Mouse (Mus musculus) heart, postnatal 14 days (tissue): ENCODE data around the gene Suclg1. TPM values are rescaled to one million over a fixed set of nuclear protein-coding genes. Genes with fewer than 3 reads are reported as not detected.

Experiments used
- DNase-seq, 2 experiments: peaks; one replicate each; pipeline ENCODE4 v3.0.0; 2021 to 2022
- intact Hi-C: fragments of 180-260 bp; cut with DNase I; formaldehyde crosslinking; loops from one replicate; pipeline ENCODE4 v1.15.1; 2025
- total RNA-seq, 2 experiments: library from RNA; stranded (reverse); gene quantifications; 2 replicates each; pipeline ENCODE4 v1.2.3; 2021

Gene Suclg1
- total RNA-seq, 2 experiments from 2014 or later, result 525 to 538 TPM

DNA sequence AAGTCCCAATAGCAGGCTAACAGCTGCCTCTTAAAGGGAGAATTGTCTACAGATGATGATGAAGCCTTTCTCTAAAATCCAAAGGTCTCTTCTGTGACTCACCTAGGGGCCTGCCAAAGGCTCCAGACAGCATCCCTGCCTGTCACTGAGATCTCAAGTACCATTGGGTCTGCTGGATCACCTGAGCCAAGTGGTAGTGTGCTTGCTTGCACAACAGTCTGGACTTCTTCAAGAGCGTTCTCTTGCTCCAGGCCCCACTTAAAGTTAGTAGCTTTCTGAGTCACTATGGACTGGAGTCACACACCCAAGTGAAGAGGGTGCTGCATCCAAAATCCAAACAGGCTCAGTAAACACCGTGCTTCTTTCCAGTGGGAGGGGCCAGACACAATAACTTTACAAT is 1.4 kb upstream of the Suclg1 start:
- intact Hi-C loops, result no loop called here
- no peak for DNase-seq

DNA sequence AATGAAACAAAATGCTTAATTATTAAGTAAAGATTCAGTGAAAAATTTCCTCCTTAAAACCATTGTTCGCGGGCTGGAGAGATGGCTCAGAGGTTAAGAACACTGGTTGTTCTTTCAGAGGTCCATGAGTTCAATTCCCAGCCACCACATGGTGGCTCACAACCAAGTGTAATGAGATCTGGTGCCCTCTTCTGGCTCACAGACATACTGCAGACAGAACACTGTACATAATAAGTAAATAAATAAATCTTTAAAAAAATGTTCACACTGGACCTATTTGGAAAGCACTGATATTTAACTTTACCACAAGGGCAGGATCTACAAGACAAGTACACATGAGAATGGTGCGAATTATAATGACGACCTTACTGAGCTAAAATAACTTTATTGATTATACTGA is 730 bp upstream of the Suclg1 start:
- intact Hi-C loops, result no loop called here
- peak in 1 of 2 experiments; percentile 36 for DNase-seq

DNA sequence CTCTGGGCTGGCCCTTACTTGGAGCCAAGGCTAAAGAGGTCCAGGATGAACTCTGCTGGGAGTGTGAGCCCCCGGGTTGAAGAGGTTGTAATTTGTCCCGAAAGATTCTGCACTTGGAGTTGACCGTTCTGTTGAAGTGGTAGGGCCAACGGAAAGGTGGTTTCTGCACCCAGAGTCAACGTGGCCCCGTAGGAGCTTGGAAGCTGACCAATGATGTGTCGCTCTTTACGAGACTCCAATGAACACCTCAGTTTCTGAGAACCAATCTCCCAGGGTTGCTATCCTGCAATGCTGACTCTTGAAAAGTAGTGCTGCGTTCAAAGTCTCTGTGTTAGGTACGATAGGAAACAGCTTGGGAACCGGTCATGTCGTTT is 854 bp downstream of the Suclg1 start:
- intact Hi-C loops, result no loop called here
- DNase-seq, result peak in 1 of 2 experiments; percentile 30

- DNase-seq, result no peak
- intact Hi-C loops, result no loop called here
Observed at GRCm38 (mm10) chr6:73249851-73250250, 1.7 kb downstream of the Suclg1 start.

DNA sequence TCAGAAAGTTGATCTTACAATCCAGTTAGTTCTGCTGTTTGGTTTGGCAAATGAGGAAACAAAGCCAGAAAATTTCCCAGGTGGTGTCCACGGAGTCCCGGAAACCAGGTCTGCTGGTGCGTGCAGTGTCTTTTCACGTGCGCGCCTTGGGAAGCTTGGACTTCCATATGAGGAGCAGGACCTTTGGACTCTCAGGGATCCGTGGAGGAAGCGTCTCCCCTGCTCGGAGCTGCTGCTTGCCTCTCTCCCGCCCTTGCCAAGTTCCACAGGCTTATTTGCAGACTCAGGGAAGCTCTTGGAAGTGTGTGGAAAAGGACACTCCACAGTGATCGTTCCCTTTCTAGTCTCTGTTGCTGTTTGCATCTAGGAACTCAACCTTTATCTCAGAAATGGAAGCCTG is 3.2 kb downstream of the Suclg1 start:
- intact Hi-C loops, result no loop called here
- DNase-seq, result no peak

GRCm38 (mm10) chr6:73252396-73252795 is 4.2 kb downstream of the Suclg1 start:
- intact Hi-C loops, result no loop called here
- DNase-seq, result no peak

- no peak for DNase-seq
- intact Hi-C loops, result no loop called here
Observed at GRCm38 (mm10) chr6:73253006-73253405, 4.8 kb downstream of the Suclg1 start.

DNA sequence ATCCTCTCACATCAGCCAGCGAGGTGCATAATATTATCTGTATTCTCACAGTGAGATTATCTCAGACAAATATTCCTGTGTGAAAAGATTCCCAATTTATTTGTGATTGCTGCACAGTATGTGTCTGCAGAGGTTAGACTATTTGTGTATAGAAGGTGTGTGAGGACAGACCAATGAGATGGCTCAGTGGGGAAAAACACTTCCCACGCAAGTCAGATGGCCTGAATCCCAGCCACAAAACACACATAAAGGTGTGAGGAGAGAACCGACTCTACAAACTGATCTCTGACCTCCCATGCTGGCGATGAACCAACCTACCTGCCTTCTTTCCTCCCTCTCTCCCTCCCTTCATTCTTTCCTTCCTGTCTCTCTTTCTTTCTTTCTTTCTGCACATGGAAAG is 5.4 kb downstream of the Suclg1 start:
- intact Hi-C loops, result no loop called here
- no peak for DNase-seq

DNA sequence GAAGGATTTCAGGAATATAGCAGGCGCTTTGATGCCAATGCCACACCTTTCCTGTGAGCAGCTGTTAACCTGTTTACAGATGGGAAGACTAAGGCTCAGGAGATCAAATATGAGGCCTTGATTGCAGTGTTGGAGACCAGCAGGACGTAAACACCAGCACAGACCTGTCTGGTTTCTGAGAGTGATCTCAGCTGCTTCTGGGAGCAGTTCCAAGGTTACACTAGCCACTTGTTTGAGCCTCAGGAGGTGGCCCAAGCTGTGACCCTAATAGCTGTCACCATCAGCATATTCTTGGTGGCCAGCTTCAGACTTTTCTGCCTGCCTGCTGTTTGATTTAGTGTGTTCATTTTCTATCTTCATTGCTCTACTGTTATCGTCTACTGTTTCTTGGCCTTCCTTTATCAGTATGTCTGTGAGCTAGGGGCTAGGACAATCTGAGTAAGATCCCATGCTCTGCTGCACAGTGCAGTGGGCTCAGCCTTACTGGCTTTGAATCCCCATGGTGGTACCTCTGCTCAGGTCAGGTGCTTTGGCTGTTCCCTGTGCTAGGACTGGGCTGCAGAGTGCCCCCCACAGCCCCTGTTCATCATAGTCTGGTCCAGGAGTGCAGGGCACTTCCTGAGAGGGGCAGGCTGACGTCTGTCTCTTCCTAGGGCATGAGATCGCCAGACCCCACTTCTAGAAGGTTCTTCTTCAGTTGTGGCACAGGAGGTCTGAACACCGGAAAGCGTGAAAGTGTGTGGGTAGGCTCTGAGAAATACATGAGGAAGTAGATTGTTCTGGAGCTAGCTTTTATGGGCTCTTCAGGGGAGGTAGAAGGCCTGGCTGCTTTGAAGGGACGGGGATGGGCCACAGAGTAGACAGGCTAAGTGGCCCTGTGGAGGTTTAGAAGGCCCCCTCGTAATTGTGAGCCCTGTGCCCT is 6.4 kb downstream of the Suclg1 start:
- intact Hi-C loops, result no loop called here
- DNase-seq, result peak in 1 of 2 experiments; percentile 34

DNA sequence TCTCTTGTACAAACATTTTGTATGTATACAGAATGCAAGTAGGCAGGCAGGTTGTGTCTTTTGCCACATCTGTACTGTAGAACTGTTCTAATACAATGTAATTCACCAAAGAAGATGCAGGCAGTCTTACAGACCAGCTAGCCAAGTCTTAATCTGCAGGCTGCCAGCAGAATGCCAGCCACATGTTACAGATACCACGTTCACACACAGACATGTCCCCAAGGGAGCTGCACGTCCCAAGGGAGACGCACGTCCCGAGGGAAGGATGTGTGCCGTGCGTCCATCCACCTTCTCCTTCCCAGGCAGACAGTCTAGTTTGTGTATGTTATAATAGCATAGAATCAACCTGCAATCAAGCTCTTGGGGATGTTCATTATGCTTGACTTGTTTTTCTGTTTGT is 8.9 kb downstream of the Suclg1 start:
- no peak for DNase-seq
- intact Hi-C loops, result no loop called here

DNA sequence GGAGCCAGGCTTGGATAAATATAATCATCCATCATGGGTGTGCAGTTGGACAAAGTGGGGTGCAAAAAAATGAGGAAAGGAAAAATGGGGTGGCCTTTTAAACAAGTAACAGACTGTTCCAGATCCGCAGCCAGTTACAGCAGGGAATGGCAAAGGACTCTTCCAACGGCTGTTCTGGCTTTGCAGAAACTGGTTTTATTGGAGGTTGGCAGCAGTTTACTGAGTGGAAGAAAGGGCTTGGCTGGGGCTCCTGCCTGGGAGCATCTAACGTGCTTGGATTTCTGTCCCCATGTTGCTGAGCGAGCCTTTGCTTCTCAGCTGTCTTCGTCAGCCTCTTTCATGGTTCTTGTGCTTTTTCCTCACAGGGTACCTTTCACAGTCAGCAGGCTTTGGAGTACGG is 11.9 kb downstream of the Suclg1 start:
- intact Hi-C loops, result no loop called here
- no peak for DNase-seq

GRCm38 (mm10) chr6:73264801-73265200 is 16.6 kb downstream of the Suclg1 start:
- no peak for DNase-seq
- intact Hi-C loops, result no loop called here

- intact Hi-C loops, result no loop called here
- no peak for DNase-seq
Observed at GRCm38 (mm10) chr6:73267738-73268311, 19.6 kb downstream of the Suclg1 start.

DNA sequence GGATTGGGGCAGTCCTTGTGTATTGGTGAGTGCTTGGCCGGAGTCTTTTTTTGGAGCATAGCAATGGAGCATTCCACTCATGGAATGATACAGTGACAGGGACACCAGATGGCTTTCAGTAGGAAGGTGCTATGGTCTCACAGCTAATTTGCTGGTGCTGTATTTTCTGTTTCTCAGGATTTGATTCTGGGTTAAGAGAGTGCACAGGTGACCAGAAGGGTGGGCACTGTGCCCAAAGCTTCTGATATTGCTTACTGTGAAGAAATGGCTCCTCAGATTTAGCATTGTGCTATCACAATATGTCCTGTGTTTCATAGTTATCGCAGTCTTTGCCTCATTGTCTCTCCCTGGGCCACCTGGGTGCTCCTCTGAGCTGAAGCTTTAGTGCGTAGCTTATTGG is 21.2 kb downstream of the Suclg1 start:
- DNase-seq, result no peak
- intact Hi-C loops, result no loop called here

GRCm38 (mm10) chr6:73271546-73272091 is 23.4 kb downstream of the Suclg1 start:
- DNase-seq, result no peak
- intact Hi-C loops, result no loop called here

DNA sequence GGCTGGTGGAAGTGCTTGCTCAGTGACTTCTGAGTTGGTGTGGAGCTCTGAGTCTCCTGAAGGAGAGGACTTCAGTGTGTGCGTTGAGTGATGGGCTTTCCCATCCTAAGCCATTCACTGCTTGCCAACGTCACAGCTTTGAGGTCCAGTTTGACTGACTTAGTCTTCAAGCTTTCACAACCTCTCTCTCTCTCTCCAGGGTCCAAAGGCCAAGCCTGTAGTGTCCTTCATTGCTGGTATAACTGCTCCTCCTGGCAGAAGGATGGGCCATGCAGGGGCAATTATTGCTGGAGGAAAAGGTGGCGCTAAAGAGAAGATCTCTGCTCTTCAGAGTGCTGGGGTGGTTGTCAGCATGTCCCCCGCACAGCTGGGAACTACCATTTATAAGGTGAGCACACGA is 26.8 kb downstream of the Suclg1 start:
- intact Hi-C loops, result no loop called here
- no peak for DNase-seq

DNA sequence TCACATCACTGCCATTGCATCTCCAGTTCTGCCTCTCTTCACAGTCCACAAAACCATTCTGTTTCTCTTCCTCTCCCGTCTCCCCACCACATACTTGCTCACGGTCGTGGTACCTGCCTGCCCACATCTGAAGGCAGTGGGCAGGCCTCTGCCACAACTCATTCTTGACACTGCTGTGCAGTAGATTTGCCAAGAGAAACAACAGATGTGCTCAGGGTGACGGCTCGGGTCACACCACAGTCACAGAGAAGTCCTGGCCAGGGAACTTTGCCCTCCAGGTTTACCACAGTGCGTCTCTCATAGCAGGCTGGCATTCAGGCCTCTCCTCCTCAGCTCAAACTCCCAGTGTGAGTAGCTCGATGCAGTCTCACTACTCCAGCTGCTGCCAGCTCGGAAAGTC is 31.5 kb downstream of the Suclg1 start:
- DNase-seq, result no peak
- intact Hi-C loops, result no loop called here

DNA sequence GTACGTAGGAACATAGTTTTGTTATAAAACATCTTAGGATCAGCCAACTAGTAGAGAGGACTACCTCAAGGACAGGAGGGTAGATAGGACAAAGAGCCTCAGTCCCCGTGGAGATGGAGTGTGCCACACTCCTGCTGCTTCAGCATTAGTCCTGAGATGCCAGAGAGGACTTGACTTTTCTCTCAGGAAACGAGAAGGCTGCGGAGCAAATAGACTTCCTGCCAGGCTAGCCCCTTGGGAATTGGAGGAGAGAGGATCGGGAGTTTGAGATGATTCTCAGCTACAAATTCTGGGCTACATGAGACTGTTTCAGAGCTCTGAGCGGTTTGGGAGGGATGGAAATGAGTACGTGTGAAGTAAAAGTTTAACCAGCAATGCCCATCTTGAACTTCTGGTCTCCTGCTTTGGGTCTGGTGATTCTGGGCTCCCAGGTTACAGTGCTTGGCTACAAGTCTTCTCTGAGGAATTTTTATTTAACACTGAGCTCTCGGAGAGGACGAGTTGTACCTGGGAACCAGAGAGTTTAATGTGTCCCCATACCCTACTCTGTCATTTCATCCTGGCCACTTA is 32.4 kb downstream of the Suclg1 start:
- DNase-seq, result peak in 1 of 2 experiments; percentile 16
- intact Hi-C loops, result no loop called here

- DNase-seq, result no peak
- intact Hi-C loops, result no loop called here
Observed at GRCm38 (mm10) chr6:73286326-73286725, 38.1 kb downstream of the Suclg1 start.

DNA sequence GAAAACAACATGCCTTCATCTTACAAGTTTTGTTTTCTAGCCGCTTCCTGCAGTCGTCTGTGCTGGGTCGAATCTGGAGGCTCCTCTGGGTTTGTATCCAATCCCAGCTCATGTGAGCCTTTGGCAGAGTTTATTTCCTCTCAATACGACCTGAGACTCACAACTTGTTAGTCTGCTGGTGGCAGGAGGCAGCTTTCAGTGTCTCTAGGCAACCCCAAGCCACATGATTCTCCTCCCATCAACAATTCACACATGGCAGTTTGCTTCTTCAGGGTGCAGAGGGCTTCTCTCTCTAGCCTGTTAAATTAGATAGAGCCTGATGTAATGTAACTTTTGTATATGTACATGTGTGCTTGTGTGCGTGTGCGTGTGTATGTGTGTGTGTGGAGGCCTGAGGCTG is 58.7 kb downstream of the Suclg1 start:
- intact Hi-C loops, result no loop called here
- no peak for DNase-seq

DNA sequence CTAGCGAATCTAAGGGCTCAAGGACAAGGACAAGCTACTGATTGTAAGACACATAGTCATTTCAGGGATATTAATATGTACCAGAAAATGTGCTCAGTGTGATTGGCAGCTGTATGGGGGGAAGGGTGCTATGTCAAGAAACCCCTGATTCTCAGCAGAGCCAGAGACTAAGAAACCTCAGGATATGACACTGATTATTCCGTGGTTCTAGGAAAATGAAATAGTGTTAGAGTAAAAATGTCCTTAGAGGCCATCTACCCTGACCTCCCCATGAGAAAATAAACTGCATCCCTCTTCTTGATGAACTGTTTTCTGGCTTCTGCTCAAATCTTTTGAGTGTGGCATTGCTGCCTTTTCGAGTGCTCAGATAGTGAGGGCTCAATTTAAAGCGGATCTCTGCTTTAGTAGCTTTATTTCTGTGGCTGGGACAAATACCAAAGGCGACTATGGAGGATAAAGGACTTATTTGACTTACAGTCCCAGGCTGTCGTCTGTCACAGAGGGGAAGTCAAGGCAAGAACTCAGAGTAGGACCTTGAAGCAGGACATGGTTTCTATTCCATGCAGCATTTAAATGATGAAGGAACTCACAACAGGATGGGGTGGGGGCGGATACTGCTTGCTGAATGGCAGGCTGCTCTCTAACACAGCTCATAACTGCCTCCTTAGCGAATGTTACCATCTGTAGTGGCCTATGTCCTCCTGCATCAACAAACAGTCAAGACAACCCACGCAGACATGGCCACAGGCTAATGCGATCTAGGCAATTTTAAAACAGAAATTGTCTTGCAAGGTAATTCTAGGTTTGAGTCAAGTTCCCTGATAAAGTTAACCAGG is 60.7 kb downstream of the Suclg1 start:
- intact Hi-C loops, result no loop called here
- no peak for DNase-seq
